Mouse (Mus musculus) cerebellum, adult 2 months (tissue): ENCODE results near the gene Acta2.

Experiments used
- CTCF ChIP-seq: fragments of 200-500 bp; IDR thresholded peaks from 2 replicates; pipeline ENCODE4 v1.5.1; 2011; ENCODE audit warnings: low read depth, mild to moderate bottlenecking, control low read depth, low read length, moderate library complexity, borderline replicate concordance; ENCODE audit not compliant: insufficient read depth
- POLR2A ChIP-seq: fragments of 200-500 bp; IDR thresholded peaks from 2 replicates; pipeline ENCODE4 v1.6.1; 2011; ENCODE audit warnings: low read length, control low read depth, borderline replicate concordance; ENCODE audit not compliant: insufficient read depth

GRCm38 (mm10) chr19:34206760-34207440 lies 48.5 kb downstream of the Acta2 start:
- no peak for TF ChIP-seq POLR2A
- TF ChIP-seq CTCF, result no peak
